Mouse (Mus musculus): Measurements from ENCODE around the gene Il4i1. TPM values are rescaled to one million over a fixed set of nuclear protein-coding genes. Genes with fewer than 3 reads are reported as not detected.
"Not testable (repeated sequence)": the region's sequence is repeated elsewhere in the genome, so short reads cannot be mapped to it uniquely, and the experiment has no call there.

Il4i1 gene
- total RNA-seq, 2 experiments from 2014 or later = 1.1 to 2.5 TPM

DNA sequence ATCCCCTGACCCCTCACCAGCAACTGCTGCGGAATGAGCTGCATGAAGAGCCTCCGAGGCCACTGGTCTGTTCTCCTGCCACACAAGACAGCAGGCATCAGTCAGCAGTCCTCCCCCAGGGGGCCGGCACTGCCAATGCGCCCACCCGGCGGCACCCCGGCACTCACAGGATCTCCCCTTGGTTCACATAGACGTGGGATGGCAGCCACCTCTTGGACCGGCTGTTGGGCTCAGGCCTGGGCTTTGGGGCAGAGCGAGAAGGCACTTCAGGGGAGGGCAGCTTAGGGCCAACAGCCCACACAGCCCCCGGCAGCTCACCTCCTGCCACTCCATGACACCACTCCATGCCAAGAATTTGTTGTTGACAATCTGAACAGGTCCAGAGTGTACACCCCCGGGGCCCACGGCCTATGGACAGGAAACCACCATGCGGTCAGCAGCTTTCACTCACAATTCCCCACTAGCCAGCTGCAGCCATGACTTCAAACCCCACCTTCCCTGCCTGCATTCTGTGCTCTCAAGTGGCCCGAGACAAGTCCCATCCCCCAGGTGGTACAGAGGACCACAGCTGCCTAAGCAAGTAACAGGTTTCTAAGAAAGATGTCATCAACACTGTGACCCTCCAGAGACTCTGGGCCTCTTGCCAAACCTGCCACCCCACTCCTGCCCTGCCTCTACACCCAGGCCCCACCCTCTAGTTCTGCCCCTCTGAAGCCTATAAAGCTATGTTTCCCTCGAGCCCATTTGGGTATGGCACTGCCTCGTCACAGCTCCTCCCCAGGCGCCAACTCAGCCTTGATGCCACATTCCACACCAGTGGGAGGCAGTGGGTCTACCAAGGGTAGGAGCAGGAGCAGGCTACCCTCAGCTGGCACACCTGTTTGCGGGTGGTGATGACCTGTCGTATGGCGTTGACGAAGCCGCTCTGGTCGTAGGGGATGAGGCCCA is 48.7 kb downstream of the Il4i1 start:
- DNase-seq = peak in 1 of 2 experiments; percentile 21

DNA sequence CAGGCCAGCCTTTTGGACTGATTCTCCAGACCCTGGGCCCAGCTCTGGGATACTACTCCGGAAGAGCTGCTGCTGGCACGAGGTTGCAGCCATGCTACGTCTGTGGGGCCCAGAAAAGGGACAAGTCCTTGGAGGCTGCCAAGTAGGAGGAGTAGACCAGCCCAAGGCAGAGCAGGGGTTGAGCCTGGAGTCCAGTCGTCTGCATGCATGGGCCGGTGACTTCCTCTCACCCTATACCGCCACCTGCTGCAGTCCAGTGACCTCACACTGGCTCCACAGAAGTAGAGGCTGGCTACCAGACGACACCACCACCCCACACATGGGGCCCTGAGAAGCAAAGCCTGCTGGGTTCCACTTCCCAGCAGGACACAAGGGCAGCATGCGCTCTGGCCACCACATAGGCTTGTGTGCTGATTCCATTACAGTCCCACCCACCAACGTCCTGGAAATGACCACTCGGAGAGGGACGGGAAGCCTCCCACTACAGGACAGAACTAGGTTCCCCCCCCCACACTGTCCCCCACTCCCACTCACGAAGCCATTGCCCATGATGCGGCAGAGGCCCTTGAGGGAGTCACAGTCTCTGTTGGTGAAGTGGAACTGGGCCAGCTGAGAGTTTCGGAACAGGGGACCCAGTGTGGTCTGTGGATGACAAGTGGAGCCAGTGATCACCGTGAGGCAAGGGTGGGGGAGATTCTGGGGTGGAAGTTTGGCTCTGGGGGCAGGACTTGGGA is 50.3 kb downstream of the Il4i1 start:
- no peak for DNase-seq

DNA sequence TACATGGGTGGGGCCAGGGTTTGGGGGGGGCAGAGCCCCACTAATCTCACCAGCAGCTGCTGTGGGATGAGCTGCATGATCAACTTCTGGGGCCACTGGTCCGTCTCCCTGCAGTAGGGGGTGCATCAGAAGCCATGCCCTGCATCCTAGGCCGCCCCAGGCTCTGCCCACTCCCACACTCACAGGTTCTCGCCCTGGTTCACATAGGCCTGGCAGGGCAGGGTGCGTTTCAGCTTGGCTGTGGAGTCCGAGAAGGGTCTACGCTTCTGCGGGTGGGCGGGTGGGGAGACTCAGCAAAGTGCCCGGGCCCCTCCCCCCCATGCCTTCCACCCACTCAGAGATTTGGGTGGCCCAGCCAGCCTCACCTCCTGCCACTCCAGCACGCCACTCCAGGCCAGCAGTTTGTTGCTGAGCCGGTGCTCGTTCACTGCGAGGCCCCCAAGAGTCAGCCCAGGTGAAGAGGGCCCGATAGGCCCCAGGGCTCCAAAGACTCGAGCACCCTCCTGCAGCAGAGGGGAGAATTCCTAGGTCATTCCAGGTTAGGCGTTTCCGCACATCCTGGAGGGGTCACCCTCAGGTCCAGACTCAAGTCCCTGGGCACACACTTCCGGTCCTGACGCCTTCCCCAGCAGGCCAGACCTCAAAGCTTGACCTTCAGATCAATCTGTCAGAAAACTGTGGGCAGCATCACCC is 51.0 kb downstream of the Il4i1 start:
- DNase-seq = no peak

DNA sequence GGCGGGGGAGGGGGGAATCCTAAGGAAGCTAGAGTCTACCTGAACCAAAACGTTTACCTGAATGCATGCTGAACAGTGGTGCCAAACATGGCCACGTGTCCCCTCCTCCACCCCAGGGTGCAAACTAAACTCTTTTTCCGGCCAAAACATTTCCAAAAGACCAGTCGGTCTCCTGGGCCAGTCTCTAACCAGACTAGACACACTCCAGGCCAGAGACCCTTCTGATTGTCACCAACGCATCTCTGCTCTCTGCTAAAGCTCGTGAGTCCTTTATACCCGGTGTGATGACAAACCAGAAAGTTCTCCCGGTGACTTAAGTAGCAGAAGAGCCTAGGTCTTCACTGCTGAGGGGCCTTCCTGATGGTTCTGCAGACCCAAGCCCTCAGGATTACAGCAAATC is 51.6 kb downstream of the Il4i1 start:
- no peak for DNase-seq

DNA sequence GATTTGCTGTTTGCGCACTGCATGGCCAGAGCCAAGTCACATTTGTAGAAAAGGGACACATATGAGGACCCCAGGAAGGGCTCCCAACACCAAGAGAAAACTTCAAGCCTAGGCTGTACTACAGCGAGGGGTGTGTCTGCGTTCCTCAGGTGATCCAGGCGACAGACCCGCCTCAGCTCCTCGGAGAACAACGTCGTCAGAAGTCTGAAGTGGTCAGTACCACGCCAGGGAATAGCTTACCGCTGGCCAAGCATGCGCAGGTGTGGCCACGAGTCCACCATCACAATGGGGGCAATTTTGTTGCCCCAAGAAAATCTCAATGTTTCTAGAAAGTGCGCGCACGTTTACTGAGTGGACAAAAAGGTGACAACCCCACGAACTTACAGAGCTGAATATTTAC is 52.3 kb downstream of the Il4i1 start:
- DNase-seq = no peak

DNA sequence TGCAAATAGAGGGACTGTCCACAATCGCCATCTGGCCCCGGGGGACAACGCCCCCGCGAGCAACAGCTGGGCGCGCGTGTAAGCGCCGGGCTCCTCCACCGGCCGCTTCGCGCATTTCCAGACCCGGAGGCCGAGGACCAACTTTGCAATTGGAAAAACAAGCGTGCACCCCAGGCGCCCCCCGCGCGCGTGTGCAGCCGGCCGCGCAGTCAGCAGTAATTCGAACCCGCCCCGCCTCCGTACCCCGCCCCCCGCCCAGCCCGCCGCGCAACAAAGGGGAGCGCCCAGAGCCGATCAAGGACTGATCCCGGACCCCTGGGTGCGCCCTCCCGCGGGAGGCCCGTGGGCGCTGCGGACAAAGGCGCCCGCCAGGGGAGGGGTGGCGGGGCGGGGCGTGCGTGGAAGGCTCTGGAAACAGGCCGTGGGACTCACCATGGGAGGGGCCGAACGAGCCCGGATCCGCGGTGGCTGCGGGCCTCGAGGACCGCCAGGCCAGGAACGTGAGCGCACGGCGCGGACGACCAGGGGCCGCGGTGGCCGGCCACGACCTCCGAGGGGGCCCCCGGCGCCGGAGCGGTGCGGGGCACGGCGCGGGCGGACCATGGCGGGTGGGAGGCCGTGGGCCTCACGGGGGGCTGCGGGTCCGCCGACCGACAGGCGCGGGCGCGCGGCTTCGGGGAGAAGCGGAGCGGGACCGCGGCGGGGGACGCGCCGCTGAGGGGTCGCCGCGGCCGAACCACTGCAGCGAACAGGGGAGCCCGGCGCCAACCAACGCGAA is 52.9 kb downstream of the Il4i1 start:
- DNase-seq = no peak

DNA sequence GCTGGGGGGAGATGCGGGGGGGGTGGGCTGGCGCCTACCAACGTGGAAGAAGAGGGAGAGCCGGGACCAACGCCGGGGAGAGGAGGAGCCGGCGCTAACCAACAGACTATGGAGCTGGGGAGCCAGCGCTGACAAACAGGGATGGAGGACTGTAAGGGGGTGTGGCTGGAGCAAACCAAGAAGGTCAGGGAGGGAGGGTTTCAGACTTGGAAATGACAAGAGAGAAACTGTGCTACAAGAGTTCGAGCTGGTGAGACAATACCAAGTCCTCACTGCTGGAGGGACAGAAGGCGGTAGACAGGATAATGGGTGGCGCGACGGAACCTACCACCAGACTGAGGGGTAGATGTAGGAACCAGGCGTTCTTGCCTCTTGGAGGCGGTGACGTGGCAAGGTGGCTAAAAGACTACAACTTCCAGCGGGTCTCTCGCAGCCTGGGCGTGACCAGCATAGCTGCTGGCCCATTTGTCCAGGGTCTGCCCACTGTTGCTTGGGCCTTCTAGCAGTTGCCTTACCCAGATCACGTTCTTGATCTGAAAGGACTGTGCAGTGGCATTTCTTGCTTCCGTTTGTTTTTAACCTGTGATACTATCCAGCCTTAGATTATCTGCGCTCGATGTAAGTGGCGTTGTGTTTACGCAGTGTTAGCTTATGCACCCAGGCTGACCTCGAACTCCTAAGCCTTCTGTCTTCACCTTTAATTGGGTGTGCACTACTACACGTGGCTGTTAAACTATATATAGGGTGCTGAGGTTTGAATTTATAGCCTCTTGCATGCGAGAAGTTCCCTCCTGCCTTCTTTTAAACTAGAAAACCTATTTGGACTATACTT is 53.7 kb downstream of the Il4i1 start, which contains the start of gene Ptov1:
Gene Ptov1, minus strand, starts transcription at position 92 of the 832 bp plus-strand sequence.
- peak; percentile 93 to 95 for DNase-seq

DNA sequence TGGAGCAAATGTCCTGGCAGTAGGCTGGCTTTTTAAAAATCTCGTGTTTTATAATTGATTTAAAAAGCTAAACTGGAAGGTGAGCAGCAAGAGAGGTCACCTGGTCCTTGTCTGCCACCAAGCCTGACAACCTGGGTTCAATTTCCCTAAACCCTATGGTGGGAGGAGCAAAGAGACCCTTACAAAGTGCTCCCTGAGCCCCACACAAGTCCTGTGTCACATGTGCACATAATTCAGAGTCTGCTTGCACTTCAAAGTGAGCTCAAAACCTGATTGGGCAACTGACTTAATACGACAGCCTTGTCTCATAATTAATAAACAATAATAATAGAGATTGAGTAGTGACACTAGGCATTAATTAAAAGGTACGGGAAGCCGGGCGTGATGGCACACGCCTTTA is 54.4 kb downstream of the Il4i1 start:
- DNase-seq = no peak

DNA sequence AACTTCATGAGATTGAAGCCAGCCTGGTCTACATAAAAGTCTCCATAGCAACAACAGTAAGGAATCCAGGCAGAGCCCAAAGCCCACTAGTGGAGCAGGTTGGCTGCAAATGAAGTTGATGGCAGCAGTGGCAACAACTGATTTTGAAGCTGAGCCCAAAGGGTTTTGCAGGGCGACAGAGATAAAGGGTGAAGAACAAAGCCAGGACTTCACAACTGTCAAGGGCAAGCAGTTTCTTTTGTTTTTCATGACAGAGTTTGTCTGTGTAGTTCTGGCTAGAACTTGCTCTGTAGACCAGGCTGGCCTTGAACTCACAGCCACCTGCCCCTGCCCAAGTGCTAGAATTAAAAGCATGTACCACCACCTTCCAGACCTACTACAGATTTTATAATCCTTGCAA is 55.0 kb downstream of the Il4i1 start:
- DNase-seq = no peak

DNA sequence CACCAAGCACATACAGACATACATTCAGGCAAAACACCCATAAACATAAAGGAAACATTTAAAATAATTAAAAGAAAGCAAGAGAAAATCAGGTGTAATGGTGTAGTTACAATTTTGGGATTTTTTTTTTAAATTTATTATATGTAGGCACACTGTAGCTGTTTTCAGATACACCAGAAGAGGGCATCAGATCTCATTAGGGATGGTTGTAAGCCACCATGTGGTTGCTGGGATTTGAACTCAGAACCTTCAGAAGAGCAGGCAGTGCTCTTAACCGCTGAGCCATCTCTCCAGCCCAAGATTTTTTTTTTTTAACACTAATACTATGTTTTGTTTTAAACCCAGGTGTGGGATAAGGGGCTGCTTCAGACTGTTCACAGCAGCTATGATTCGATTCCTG is 55.6 kb downstream of the Il4i1 start:
- DNase-seq = not testable (repeated sequence)

DNA sequence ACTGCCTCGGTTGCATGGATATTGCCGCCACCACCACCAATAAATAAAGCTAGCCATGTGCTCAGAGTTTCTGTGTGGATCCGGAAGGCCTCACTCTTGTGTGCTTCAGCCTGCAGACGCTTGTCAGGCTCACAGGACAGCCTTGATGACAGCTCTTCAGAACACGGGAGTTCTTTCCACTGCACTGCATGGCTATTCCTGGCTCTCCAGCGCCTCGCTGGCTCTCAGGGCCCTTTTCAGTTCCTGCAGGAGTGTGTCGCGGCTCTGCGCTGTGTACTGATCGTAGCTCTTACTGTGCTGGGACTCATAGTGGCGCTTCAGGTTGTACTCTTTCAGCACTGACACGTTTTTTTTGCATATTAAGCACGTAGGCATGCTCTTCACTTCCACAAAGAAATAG is 61.6 kb downstream of the Il4i1 start:
- DNase-seq = no peak

DNA sequence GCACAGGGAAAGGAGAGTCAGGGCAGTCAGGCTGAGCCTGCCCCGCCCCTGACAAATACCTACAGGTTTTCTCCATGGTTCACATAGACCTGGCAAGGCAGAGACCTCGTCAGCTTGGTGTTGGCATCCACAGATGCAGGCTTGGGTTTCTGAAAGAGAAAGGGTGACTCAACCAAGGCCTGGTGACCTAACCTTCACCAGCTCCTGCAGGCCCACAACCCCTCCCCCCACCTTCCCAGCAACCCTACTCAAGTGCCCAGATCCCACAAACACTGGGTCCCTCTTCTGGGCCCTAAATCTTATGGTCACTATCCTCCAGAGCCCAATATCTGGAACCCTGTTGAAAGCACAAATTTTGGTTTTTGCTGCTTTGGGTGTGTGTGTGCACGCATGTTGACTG is 66.8 kb downstream of the Il4i1 start:
- no peak for DNase-seq

DNA sequence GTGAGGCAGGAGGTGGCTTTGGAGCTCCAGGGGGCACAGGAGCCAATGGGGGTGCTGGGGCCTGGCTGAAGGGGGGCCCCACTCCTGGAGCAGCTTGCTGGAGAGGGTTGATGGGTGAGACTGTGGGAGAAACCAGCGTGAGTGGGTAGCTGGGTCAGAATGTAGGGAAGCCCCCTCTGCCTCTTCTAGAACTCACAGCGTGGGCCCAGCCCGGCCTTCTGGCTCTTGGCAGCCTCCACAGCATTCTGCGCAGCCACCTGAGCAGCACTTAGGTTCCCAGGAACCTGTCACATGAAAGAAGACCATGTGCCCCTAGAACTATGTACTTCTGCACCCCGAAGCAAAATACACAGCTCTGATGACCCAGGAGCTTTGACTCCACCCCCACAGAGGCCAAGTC is 68.5 kb downstream of the Il4i1 start:
- DNase-seq = no peak

DNA sequence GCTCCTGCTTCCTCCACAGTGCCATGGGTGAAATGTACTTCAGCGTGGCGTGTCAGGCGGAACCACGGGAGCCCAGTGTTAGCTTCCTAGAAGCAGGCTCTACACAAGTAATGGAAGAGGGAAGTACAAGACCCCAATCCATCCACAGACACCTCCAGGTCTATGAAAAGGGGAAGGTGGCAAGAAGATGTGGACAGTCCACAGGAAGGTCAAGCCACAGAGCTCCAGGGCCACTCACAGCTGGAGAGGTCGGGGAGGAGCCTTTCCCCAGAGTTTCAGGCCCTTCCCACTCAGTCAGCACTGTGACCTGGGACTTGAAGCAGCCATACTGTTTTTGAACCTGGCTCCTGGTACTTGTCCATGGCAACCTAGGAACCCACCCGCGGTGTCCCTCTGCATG is 70.8 kb downstream of the Il4i1 start:
- DNase-seq = no peak

DNA sequence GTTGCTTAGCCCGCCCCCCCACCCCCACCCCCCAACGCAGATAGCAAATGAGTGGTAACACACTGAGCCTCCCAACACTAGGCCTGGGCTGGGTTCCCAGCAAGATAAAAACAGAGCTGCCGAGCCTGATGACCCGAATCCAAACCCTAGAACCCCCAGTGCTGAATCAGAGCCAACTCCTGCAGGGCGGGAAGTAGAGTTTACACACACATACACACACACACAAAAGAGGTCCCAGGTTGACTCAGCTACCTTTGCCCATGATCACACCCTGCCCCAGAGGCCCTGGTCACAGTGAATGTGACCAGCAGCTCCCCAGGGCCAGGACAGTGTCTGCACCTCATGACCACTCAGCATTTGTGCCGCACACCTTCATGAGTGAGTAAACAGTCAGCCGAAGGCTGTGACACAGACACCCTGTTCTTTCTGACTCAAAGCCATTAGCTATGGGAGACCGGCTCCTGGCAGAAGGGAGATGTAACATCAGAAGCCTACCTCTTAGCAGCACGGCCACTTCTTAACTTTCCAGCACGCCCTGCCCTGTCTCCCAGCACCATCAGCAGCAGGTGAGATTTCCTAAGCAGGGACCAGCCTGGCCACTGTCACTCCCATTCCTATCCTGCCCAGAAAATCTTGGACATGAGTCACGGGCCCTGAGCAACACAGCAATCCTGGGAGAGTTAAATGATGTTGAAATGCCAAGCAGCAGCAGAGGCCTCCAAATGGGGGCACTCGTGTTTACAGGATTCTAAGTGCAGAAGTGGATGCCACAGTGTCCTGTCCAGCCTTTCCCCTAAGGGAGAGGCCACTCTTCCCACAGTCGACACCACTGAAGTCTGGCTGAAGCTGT is 72.3 kb downstream of the Il4i1 start:
- no peak for DNase-seq

DNA sequence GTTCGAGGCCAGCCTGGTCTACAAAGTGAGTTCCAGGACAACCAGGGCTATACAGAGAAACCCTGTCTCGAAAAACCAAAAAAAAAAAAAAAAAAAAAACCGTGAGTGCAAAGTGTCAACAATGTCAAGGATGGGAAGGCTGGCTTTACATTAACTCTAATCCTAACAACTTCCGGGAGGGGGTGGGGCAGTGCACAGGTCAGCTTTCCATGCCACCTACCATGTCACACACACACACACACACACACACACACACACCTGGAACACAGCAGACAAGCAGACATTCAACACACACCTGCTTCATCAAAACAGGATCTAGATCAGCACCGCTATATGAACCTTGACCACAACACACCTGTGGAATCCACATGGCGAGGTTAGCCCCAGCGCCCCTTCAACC is 74.0 kb downstream of the Il4i1 start:
- DNase-seq = no peak

Measured in layer of hippocampus, postnatal 36 days (tissue).